Mouse (Mus musculus) thymus, postnatal 25 days (tissue): ENCODE data around the gene Glb1l2.

Experiments used
- DNase-seq: peaks from one replicate; pipeline ENCODE4 v3.0.0; 2022

Gene Glb1l2

GRCm38 (mm10) chr9:26728556-26728955, 77.7 kb downstream of the Glb1l2 start:
- DNase-seq, result no peak

GRCm38 (mm10) chr9:26727445-26727844, 78.8 kb downstream of the Glb1l2 start:
- no peak for DNase-seq

- no peak for DNase-seq
These were observed 80.6 kb downstream of the Glb1l2 start for GRCm38 (mm10) chr9:26725709-26726108.

GRCm38 (mm10) chr9:26721771-26722170, 84.5 kb downstream of the Glb1l2 start:
- DNase-seq, result no peak

GRCm38 (mm10) chr9:26718388-26718787, 87.9 kb downstream of the Glb1l2 start:
- DNase-seq, result no peak
